Mouse (Mus musculus): Measurements from ENCODE around the gene Slc9a5. TPM values are rescaled to one million over a fixed set of nuclear protein-coding genes. Genes with fewer than 3 reads are reported as not detected.

Gene Slc9a5
- polyA plus RNA-seq, 1 experiment from 2014 or later = 1.5 TPM

DNA sequence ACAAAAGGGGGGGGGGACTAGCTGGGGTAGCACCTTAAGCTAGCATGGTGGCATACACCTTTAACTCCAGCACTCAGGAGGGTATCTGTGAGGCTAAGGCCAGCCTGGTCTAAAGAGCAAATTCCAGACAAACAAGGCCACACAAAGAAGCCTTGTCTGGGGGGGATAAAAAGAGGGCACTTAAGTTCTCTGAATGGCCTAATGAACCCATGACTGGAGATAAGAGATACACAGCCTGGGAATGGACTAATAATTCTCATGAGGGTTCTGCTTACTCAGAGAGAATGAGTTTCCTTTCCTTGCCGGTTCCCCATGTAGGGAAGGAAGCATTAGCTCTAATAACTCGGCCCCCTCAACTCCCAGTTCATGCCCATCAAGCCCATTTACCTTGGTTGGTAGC, 16.1 kb upstream of the Slc9a5 start:
- DNase-seq (ENCODE audit: low spot score) (no peak), ATAC-seq (replicated peaks; ENCODE audit: low FRiP score) (no peak)
- 77% methylated on average over 2 of the region's 2 CpGs for WGBS
- Histone ChIP-seq H3K36me3 (ENCODE audit: control insufficient read depth, insufficient read depth, low read length) (peaks cover 35% of the 10 kb centered on the region), H3K4me3 (ENCODE audit: low read depth, low read length) (no peak overlapping the region), H3K9me3 (ENCODE audit: control insufficient read depth, low read length) (no peaks in the 10 kb centered on the region), H3K27me3 (replicated peaks; ENCODE audit: control insufficient read depth, insufficient read depth, low read length) (no peaks in the 10 kb centered on the region), H3K27ac (ENCODE audit: low read depth, low read length) (no peak overlapping the region), H3K4me2 (no peak overlapping the region), H3K9ac (ENCODE audit: low read depth, low read length) (no peak overlapping the region), H3K4me1 (replicated peaks; ENCODE audit: control insufficient read depth, insufficient read depth, low read length) (peaks cover 6% of the 10 kb centered on the region; the same call in 1 of the 2 replicates)

DNA sequence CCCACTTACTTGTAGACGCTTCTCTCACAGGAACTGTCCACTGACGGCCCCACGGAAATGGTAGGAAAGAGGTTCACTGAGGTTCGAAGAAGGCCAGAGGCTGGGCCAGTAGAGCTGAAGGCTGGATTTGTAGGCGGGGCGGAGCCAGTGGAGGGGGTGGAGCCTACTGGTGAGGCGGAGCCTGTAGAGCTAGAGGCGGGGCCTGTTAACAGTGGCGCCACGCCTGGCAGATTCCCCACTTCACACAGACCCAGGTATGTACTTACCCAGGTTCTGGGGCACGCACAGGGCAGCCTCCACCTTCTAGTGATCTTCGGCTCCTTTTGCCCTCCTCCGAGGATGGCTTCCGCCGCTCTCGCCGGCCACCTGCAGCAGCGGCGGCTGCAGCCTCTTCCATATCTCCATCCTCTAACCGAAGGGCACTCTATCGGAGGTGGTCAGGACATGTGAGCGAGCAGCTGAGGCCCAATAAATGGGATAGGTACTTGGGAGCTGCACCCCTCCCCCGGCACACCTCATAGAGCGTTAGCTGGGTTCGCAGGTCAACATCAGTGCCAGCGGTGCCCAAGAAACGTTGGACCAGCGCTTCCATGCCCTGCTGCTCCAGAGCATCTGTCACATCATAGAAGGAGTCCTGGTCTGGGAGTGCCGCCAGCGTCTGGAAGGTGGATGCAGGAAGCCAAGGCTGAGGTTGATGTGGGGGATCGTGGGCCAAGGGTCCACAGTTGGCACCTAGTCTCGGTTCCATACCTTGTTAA, 12.1 kb upstream of the Slc9a5 start:
- ATAC-seq (replicated peaks; ENCODE audit: low FRiP score) = no peak; the same call in 1 of the 2 replicates
- H3K4me1 ChIP-seq (replicated peaks; ENCODE audit: control insufficient read depth, insufficient read depth, low read length) = peaks cover 32% of the 10 kb centered on the region
- no peak overlapping the region for H3K4me2 ChIP-seq
- no peak overlapping the region for H3K9ac ChIP-seq (ENCODE audit: low read depth, low read length)
- peaks cover 12% of the 10 kb centered on the region; the same call in 1 of the 2 replicates for H3K36me3 ChIP-seq (ENCODE audit: control insufficient read depth, insufficient read depth, low read length)
- 73% methylated on average over 32 of the region's 32 CpGs for WGBS
- no peak for DNase-seq (ENCODE audit: low spot score)
- no peaks in the 10 kb centered on the region for H3K27me3 ChIP-seq (replicated peaks; ENCODE audit: control insufficient read depth, insufficient read depth, low read length)
- H3K27ac ChIP-seq (ENCODE audit: low read depth, low read length) = no peak overlapping the region
- H3K9me3 ChIP-seq (ENCODE audit: control insufficient read depth, low read length) = no peaks in the 10 kb centered on the region
- no peak overlapping the region for H3K4me3 ChIP-seq (ENCODE audit: low read depth, low read length)

DNA sequence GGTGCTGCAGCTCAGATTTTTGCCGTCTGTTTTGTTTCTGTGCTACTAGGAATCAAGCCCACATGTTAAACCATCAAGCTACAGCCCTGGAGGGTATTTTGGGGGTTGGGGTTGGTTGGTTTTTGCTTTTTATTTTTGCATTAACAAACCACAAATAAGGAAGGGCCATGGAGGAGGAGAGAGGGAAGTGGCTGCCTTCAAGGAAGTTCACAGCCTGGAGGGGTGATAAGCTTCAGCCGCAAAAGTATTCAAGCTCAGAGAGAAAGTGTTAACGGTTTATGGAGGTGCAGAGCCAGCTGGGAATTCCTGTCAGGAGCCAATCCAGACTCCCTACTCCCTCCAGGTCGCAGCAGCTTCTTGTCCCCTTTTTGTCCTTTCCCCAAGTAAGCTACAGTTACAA, 9.7 kb upstream of the Slc9a5 start:
- Histone ChIP-seq H3K4me1 (replicated peaks; ENCODE audit: control insufficient read depth, insufficient read depth, low read length) (peaks cover 33% of the 10 kb centered on the region), H3K4me2 (peak overlapping the region; percentile 23)

DNA sequence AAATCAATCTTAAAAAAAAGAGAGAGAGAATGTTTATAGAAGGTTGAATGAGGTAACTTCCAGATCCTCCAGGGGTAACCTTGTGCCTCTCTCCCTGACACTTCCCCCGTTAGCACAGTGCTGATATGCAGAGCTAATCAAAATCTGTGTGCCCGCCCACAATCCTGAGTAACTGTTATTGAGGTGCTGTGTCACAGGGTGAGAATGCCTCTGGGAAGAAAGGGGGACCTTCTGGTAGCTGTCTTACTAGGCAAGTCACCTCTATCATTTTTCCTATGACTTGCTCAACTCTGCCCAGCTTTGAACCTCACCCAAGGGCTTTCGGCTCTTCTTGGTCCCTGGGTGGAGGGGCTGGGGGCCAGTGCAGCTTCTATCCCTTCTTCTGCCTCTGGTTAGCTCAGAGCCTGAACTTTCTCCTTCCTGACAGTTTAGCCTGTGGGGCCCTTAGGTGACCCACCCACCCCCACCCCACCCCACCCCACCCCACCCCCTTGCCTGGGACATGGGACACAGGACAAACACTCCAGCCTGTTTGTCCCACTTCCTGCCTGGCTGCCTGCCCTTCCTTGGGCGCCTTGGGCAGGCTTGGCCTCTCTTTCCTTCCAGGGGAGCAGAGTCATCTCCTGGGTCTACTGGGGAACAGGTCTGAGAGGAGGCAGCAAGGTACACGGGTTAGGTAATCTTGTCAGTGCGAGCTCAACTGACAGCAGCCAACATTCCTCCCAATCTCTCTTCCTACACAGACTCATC, 8.6 kb upstream of the Slc9a5 start:
- Histone ChIP-seq H3K9ac (ENCODE audit: low read depth, low read length) (peak overlapping the region; percentile 2; the same call in 1 of the 2 replicates), H3K9me3 (ENCODE audit: control insufficient read depth, low read length) (no peaks in the 10 kb centered on the region), H3K4me3 (ENCODE audit: low read depth, low read length) (no peak overlapping the region), H3K4me1 (replicated peaks; ENCODE audit: control insufficient read depth, insufficient read depth, low read length) (peaks cover 36% of the 10 kb centered on the region), H3K27me3 (replicated peaks; ENCODE audit: control insufficient read depth, insufficient read depth, low read length) (no peaks in the 10 kb centered on the region), H3K27ac (ENCODE audit: low read depth, low read length) (0 out of 2 replicates have a peak overlapping the region, but pooled peaks have one; percentile 6), H3K4me2 (no peak overlapping the region), H3K36me3 (ENCODE audit: control insufficient read depth, insufficient read depth, low read length) (peaks cover 10% of the 10 kb centered on the region; the same call in 1 of the 2 replicates)
- ATAC-seq (replicated peaks; ENCODE audit: low FRiP score) (peak; percentile 74), DNase-seq (ENCODE audit: low spot score) (no peak)
- WGBS = 44% methylated on average over 6 of the region's 6 CpGs

More for the DNA sequence above, 9.7 kb upstream of the Slc9a5 start:
- Histone ChIP-seq H3K27me3 (replicated peaks; ENCODE audit: control insufficient read depth, insufficient read depth, low read length) (no peaks in the 10 kb centered on the region), H3K36me3 (ENCODE audit: control insufficient read depth, insufficient read depth, low read length) (peaks cover 10% of the 10 kb centered on the region; the same call in 1 of the 2 replicates), H3K9ac (ENCODE audit: low read depth, low read length) (no peak overlapping the region), H3K9me3 (ENCODE audit: control insufficient read depth, low read length) (no peaks in the 10 kb centered on the region), H3K27ac (ENCODE audit: low read depth, low read length) (peak overlapping the region; percentile 46; the same call in 1 of the 2 replicates), H3K4me3 (ENCODE audit: low read depth, low read length) (no peak overlapping the region)
- WGBS = 15% methylated on average over 4 of the region's 4 CpGs
- ATAC-seq (replicated peaks; ENCODE audit: low FRiP score) = no peak
- no peak for DNase-seq (ENCODE audit: low spot score)

DNA sequence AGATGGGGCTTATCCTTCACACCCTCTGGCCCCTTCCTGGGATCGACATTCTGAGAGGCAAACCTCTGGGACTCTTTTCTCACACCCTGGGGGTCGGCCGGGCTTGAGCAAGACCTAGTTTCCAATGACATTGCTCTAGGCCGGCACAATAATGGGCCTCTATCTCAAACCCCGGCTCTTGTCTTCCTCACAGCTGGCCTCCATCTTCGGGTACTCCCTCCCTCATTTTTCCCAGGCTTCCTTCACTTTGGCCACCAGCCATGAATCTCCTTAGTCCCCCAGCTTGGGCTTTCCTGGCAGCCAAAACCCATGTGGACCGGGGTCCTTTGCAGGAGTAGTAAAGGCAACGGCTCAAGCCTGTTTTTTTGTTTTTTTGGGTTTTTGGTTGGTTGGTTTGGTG, 7.2 kb upstream of the Slc9a5 start:
- Histone ChIP-seq H3K4me1 (replicated peaks; ENCODE audit: control insufficient read depth, insufficient read depth, low read length) (peaks cover 41% of the 10 kb centered on the region), H3K27ac (ENCODE audit: low read depth, low read length) (no peak overlapping the region), H3K36me3 (ENCODE audit: control insufficient read depth, insufficient read depth, low read length) (peaks cover 10% of the 10 kb centered on the region; the same call in 1 of the 2 replicates), H3K9me3 (ENCODE audit: control insufficient read depth, low read length) (no peaks in the 10 kb centered on the region), H3K9ac (ENCODE audit: low read depth, low read length) (no peak overlapping the region), H3K27me3 (replicated peaks; ENCODE audit: control insufficient read depth, insufficient read depth, low read length) (no peaks in the 10 kb centered on the region; the same call in 1 of the 2 replicates), H3K4me2 (no peak overlapping the region), H3K4me3 (ENCODE audit: low read depth, low read length) (no peak overlapping the region)
- WGBS = 51% methylated on average over 8 of the region's 8 CpGs
- ATAC-seq (replicated peaks; ENCODE audit: low FRiP score) (no peak), DNase-seq (ENCODE audit: low spot score) (no peak)

DNA sequence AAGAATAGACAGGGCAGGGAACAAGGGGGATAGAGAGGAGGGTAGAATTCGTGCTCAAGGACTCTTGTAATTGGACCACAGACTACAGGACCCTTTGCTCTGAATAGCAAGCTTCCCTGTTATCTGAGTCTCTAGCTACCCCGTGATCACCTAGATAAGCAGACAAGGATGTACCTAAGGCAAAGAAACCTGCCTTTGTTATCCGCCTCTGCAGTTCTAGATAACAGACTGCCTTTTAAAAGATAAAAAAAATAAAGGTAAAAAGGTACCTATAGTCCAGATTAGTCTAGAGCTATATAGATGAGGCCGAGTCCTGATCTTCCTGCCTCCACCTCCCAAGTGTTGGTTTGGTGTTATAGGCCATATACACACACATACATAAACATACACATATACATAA, 5.9 kb upstream of the Slc9a5 start:
- ATAC-seq (replicated peaks; ENCODE audit: low FRiP score) = no peak
- Histone ChIP-seq H3K9me3 (ENCODE audit: control insufficient read depth, low read length) (no peaks in the 10 kb centered on the region), H3K27me3 (replicated peaks; ENCODE audit: control insufficient read depth, insufficient read depth, low read length) (no peaks in the 10 kb centered on the region; the same call in 1 of the 2 replicates), H3K4me1 (replicated peaks; ENCODE audit: control insufficient read depth, insufficient read depth, low read length) (peaks cover 49% of the 10 kb centered on the region), H3K27ac (ENCODE audit: low read depth, low read length) (no peak overlapping the region), H3K36me3 (ENCODE audit: control insufficient read depth, insufficient read depth, low read length) (peaks cover 1% of the 10 kb centered on the region; the same call in 1 of the 2 replicates), H3K9ac (ENCODE audit: low read depth, low read length) (no peak overlapping the region), H3K4me2 (no peak overlapping the region), H3K4me3 (ENCODE audit: low read depth, low read length) (no peak overlapping the region)
- WGBS = 66% methylated on average over 4 of the region's 4 CpGs
- no peak for DNase-seq (ENCODE audit: low spot score)

DNA sequence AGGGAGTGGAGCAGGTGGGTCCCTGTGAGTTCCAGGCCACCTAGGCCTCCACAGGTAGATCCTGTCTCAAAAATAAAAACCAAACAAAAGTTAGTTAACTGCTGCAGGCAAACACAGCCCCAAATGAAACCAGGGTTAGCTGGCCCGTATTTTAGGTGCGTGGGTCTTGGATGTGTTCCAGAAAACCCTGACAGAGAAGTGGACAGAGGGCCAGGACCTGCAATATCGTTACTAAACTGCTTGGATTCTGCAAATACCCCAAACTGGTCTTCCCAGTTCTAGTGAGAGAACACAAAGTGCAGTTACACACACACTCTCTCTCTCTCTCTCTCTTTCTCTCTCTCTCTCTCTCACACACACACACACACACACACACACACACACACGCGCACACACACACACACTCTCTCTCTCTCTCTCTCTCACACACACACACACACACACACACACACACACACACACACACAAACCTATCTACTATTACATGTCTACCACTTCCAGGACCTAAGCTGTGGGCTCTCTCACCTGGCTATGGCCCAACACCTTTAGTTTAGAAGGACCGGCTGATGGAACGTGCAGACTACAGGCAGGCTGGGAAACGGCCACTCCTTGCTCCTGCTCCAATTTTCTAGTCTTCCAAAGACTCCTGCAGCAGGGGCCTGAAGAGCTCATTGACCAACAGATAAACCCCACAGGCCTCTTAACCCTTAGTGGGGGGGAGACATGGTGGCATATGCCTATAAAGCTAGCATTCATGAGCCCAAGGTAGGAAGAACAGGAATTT, 4.7 kb upstream of the Slc9a5 start:
- H3K27ac ChIP-seq (ENCODE audit: low read depth, low read length) = no peak overlapping the region
- H3K27me3 ChIP-seq (replicated peaks; ENCODE audit: control insufficient read depth, insufficient read depth, low read length) = peaks cover 7% of the 10 kb centered on the region
- H3K9me3 ChIP-seq (ENCODE audit: control insufficient read depth, low read length) = no peaks in the 10 kb centered on the region
- H3K4me3 ChIP-seq (ENCODE audit: low read depth, low read length) = no peak overlapping the region
- ATAC-seq (replicated peaks; ENCODE audit: low FRiP score) = no peak
- no peak overlapping the region for H3K4me2 ChIP-seq
- WGBS = 69% methylated on average over 6 of the region's 8 CpGs
- H3K9ac ChIP-seq (ENCODE audit: low read depth, low read length) = no peak overlapping the region
- no peak for DNase-seq (ENCODE audit: low spot score)
- H3K36me3 ChIP-seq (ENCODE audit: control insufficient read depth, insufficient read depth, low read length) = no peaks in the 10 kb centered on the region
- peaks cover 46% of the 10 kb centered on the region for H3K4me1 ChIP-seq (replicated peaks; ENCODE audit: control insufficient read depth, insufficient read depth, low read length)

Data from liver, embryonic 11.5 days (tissue).